Mouse (Mus musculus) embryonic fibroblast, embryonic 13.5 days (primary cell): ENCODE data around the gene Rsc1a1. TPM values are rescaled to one million over a fixed set of nuclear protein-coding genes. Genes with fewer than 3 reads are reported as not detected.
A peak's percentile ranks its signal among the peaks of the same experiment; 100 is the strongest.

Source experiments
- H3K27ac ChIP-seq: 2 replicates; pipeline ENCODE4 v1.5.1; 2012; ENCODE audit warnings: low read length, control low read depth, inconsistent platforms; ENCODE audit not compliant: insufficient read depth
- H3K4me1 ChIP-seq: 2 replicates; pipeline ENCODE4 v1.6.1; 2011; ENCODE audit warnings: low read length; ENCODE audit not compliant: control insufficient read depth, insufficient read depth
- H3K4me3 ChIP-seq: 2 replicates; pipeline ENCODE4 v1.5.1; 2011; ENCODE audit warnings: mild to moderate bottlenecking, control low read depth, low read length; ENCODE audit not compliant: insufficient read depth
- CTCF ChIP-seq: IDR thresholded peaks from 2 replicates; pipeline ENCODE4 v1.5.1; 2011; ENCODE audit warnings: mild to moderate bottlenecking, control low read depth, low read length, moderate library complexity, borderline replicate concordance; ENCODE audit not compliant: insufficient read depth
- POLR2A ChIP-seq: IDR thresholded peaks from 2 replicates; pipeline ENCODE4 v1.6.1; 2011; ENCODE audit warnings: low read depth, mild to moderate bottlenecking, control low read depth, low read length, moderate library complexity
- polyA plus RNA-seq: library from polyadenylated mRNA; stranded (reverse); fragments of >200 nt; gene quantifications from 2 replicates; pipeline ENCODE4 v1.2.4, GENCODE M21; 2011; ENCODE audit warnings: low read depth; ENCODE audit not compliant: missing spikeins, insufficient read length

Rsc1a1 gene
- polyA plus RNA-seq, 1 experiment, result 5.1 TPM

DNA sequence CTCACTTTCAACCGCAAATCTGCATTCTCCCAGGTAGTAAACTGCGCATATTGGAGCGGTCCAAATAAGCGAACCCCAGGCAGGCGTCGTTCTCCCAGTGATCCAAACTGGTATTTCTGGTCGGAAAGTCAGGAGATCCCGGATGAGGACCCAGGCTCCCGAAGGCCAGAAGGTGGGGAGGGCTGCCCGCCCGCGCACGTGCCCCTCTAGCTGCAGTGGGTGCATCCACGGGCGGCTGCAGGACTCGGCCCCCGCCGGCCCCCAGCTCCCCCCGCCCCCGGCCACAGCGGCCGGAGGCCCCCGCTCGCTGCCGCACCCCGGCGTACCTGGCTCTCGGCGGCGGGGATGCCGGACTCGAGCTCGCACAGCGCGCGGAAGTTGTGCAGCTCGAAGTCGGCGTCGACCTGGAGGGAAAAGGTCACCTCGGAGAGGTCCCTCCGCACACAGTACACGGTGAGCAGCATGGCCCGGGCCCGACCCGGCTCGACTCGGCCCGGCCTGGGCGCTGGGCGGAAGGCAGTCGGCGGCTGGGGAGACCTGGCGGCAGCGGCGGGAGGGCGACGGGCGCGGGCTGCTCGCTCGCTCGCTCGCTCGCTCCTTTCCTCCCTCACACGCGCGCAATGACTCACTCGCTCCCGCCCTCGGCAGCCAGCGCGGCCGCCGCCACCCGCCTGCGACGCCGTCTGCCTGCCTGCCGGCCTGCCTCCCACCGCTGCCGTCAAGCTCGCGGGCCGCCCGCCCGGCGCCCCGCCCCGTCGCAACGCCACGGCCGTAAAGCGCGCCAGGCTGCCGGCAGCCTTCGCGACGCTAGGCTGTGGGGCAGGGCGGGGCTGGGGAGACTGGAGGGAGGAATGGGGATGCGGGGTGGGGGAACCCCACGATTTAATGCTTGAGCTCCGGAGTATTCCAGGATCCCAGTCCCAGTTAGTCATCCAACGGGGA is 37.6 kb upstream of the Rsc1a1 start, which contains the start of gene Ddi2:
Gene Ddi2 (minus strand): TSS at position 689 of the 942 bp plus-strand sequence.
- no peak for TF ChIP-seq CTCF
- peak; percentile 82 for TF ChIP-seq POLR2A
- Histone ChIP-seq H3K4me1 (peaks cover 9% of the 10 kb centered on the region; the same call in 1 of the 2 replicates), H3K4me3 (peak within 1 kb of the TSS; percentile 92), H3K27ac (peak within 1 kb of the TSS; percentile 96)

GRCm38 (mm10) chr4:141721961-141722360 is 36.6 kb upstream of the Rsc1a1 start:
- Histone ChIP-seq H3K4me3 (peak overlapping the region; percentile 92), H3K27ac (peak overlapping the region; percentile 45; the same call in 1 of the 2 replicates), H3K4me1 (peaks cover 9% of the 10 kb centered on the region; the same call in 1 of the 2 replicates)
- TF ChIP-seq POLR2A, result no peak
- no peak for TF ChIP-seq CTCF

DNA sequence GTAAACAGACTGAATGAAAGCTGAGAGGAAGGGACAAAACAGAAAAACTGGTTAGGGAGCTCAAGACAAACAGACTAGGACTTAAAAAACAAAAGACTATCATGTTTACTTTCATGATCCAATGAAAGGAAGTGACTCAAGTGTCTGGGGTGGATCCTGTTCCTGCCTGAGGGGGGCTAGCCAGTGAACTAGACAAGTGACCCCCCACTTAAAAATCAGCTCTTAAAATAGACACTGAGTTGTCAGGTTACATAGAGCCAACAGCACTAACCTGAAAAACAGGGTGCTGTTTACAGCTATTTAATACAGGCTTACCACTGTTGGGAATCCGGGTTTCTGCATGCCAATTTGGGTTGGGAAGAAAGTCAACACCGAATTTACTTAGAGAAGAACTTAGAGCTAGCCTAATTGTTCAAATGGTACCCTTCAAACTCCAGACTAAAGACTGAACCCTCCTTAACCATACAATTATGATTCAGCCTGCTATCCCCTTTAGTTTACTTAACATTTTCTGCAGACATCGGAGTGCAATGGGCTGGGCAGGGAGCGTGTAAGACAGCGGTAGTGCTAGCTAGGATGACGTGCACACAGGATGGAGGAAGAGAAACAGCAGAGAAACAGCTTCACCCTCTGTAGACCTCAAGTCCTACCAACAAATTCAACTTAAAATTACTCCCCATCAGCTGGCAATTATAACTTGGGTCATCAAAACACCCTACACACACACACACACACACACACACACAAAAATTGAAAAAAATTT is 35.5 kb upstream of the Rsc1a1 start:
- no peak for TF ChIP-seq CTCF
- TF ChIP-seq POLR2A, result no peak

DNA sequence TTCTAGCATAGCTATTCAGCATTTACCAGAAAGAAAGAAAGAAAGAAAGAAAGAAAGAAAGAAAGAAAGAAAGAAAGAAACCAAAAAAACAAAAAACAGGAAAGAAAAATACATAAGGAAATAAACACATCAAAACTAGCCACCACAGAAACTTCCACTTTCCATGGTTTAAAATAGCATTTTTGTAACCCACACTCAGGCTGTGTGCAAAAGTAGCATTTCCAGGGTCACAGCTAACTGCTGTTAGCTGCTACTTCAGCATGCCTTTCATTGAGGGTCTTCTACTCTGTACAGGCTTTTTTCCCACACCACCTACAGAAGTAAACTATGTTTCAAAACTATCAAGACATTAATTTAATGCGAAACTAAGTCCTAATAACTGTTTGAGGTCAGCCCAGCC is 33.9 kb upstream of the Rsc1a1 start:
- Histone ChIP-seq H3K4me3 (no peak overlapping the region), H3K27ac (no peak overlapping the region), H3K4me1 (peaks cover 9% of the 10 kb centered on the region; the same call in 1 of the 2 replicates)
- TF ChIP-seq POLR2A (no peak), CTCF (no peak)

More for the DNA sequence above, 35.5 kb upstream of the Rsc1a1 start:
- Histone ChIP-seq H3K27ac (peak overlapping the region; percentile 1; the same call in 1 of the 2 replicates), H3K4me1 (peaks cover 9% of the 10 kb centered on the region; the same call in 1 of the 2 replicates), H3K4me3 (peak overlapping the region; percentile 3)

- TF ChIP-seq POLR2A (no peak), CTCF (no peak)
These were observed 32.2 kb upstream of the Rsc1a1 start for GRCm38 (mm10) chr4:141717633-141718032.

GRCm38 (mm10) chr4:141715027-141715426 is 29.6 kb upstream of the Rsc1a1 start:
- TF ChIP-seq CTCF, result no peak
- TF ChIP-seq POLR2A, result no peak
- H3K27ac ChIP-seq, result no peak overlapping the region
- H3K4me3 ChIP-seq, result no peak overlapping the region
- H3K4me1 ChIP-seq, result no peaks in the 10 kb centered on the region

More at GRCm38 (mm10) chr4:141717633-141718032, 32.2 kb upstream of the Rsc1a1 start:
- Histone ChIP-seq H3K27ac (no peak overlapping the region), H3K4me3 (no peak overlapping the region), H3K4me1 (peaks cover 9% of the 10 kb centered on the region; the same call in 1 of the 2 replicates)

GRCm38 (mm10) chr4:141713598-141714142 is 28.3 kb upstream of the Rsc1a1 start:
- H3K4me1 ChIP-seq, result peaks cover 4% of the 10 kb centered on the region; the same call in 1 of the 2 replicates
- no peak overlapping the region for H3K4me3 ChIP-seq
- no peak overlapping the region for H3K27ac ChIP-seq
- TF ChIP-seq CTCF (no peak), POLR2A (no peak)

GRCm38 (mm10) chr4:141711250-141711649 is 25.9 kb upstream of the Rsc1a1 start:
- no peak overlapping the region for H3K27ac ChIP-seq
- peaks cover 4% of the 10 kb centered on the region; the same call in 1 of the 2 replicates for H3K4me1 ChIP-seq
- TF ChIP-seq CTCF, result no peak
- no peak for TF ChIP-seq POLR2A
- no peak overlapping the region for H3K4me3 ChIP-seq

DNA sequence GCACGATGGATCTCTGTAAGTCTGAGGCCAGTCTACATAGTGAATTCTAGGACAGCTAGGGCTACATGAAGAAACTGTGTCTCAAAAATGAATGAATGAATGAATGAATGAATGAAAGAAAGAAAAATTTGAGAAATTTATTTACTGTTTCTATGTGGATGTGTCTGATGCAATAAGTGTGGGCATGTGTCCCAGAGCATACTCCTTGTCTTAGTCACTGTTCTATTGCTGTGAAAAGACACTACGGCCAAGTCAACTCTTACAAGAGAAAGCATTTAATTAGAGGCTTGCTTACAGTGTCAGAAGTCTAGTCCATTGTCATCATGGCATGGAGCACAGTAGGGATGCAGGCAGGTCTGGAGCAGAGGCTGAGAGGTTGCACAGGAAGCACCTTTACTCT is 23.6 kb upstream of the Rsc1a1 start:
- peaks cover 4% of the 10 kb centered on the region; the same call in 1 of the 2 replicates for H3K4me1 ChIP-seq
- TF ChIP-seq CTCF, result no peak
- TF ChIP-seq POLR2A, result no peak
- H3K4me3 ChIP-seq, result no peak overlapping the region
- no peak overlapping the region for H3K27ac ChIP-seq

GRCm38 (mm10) chr4:141708005-141708404 is 22.6 kb upstream of the Rsc1a1 start:
- TF ChIP-seq CTCF (no peak), POLR2A (no peak)
- Histone ChIP-seq H3K27ac (no peak overlapping the region), H3K4me1 (peaks cover 4% of the 10 kb centered on the region; the same call in 1 of the 2 replicates), H3K4me3 (no peak overlapping the region)
